Mouse (Mus musculus) intestine, embryonic 16.5 days (tissue): Measurements from ENCODE around the gene Lix1. TPM values are rescaled to one million over a fixed set of nuclear protein-coding genes. Genes with fewer than 3 reads are reported as not detected.

Experiments
- ATAC-seq: fragments of 200-750 bp; cut with Nextera tagmentation; 2 replicates; pipeline ENCODE4 v1.8.0; 2017; ENCODE audit warnings: moderate TSS enrichment, moderate library complexity
- H3K27ac ChIP-seq: fragments of 300-500 bp; sonication (generic); 2 replicates; pipeline ENCODE4 v1.5.1; 2014; ENCODE audit warnings: mild to moderate bottlenecking, low read length
- H3K27me3 ChIP-seq: fragments of 300-500 bp; sonication (generic); replicated peaks from 2 replicates; pipeline ENCODE4 v1.6.1; 2014; ENCODE audit warnings: low read length, control low read depth, mixed read lengths; ENCODE audit not compliant: control insufficient read depth, insufficient read depth
- H3K36me3 ChIP-seq: fragments of 300-500 bp; sonication (generic); 2 replicates; pipeline ENCODE4 v1.6.1; 2014; ENCODE audit warnings: low read length, control low read depth; ENCODE audit not compliant: control insufficient read depth, insufficient read depth
- H3K4me1 ChIP-seq: fragments of 300-500 bp; sonication (generic); 2 replicates; pipeline ENCODE4 v1.6.1; 2014; ENCODE audit warnings: low read length, control low read depth, mixed read lengths; ENCODE audit not compliant: control insufficient read depth, insufficient read depth
- H3K4me2 ChIP-seq: fragments of 300-500 bp; sonication (generic); 2 replicates; pipeline ENCODE4 v1.6.1; 2014; ENCODE audit warnings: low read depth, low read length, control low read depth
- H3K4me3 ChIP-seq: fragments of 300-500 bp; sonication (generic); 2 replicates; pipeline ENCODE4 v1.5.1; 2014; ENCODE audit warnings: mild to moderate bottlenecking, low read length
- H3K9ac ChIP-seq: fragments of 300-500 bp; sonication (generic); 2 replicates; pipeline ENCODE4 v1.6.1; 2014; ENCODE audit warnings: low read depth, low read length
- H3K9me3 ChIP-seq: fragments of 300-500 bp; sonication (generic); 2 replicates; pipeline ENCODE4 v1.6.1; 2016; ENCODE audit warnings: low read length, control low read depth; ENCODE audit not compliant: control insufficient read depth
- WGBS: fragments of 180-500 bp; shearing (Covaris S2); extraction: QIAGEN DNeasy Blood & Tissue Kit; methylation state at CpG from one replicate; pipeline ENCODE4 v1.1.7; 2014; 5-methylcytosine and 5-hydroxymethylcytosine counted together
- polyA plus RNA-seq: library from polyadenylated mRNA; unstranded; fragments of >200 nt; fragmentation: Nextera tagmentation; extraction: Ambion mirVana; gene quantifications from 2 replicates; pipeline ENCODE4 v1.2.1, GENCODE M21; 2015

Gene Lix1
- polyA plus RNA-seq, 1 experiment from 2014 or later: 4.0 TPM

DNA sequence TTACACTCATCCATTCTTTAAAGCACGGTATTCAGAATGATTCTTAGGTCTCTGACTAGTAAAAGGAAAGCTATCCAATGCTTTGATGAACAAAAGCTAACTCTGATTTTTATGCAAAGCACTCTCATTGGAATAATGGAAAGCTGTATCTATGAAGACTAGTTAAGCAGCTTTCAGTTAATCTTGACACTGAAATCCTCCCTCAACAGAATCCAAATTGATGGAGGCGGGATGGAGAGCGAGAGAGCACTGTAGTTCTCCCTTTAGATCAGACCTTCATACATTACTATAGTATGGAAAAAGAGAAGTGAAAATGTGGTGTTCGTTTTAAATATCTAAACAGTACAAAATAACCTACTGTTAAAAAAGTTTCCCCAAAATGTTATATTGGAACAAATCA, 31.2 kb downstream of the Lix1 start:
- no peaks in the 10 kb centered on the region for H3K27me3 ChIP-seq
- H3K4me1 ChIP-seq: no peaks in the 10 kb centered on the region
- no peak overlapping the region for H3K4me3 ChIP-seq
- H3K4me2 ChIP-seq: no peak overlapping the region
- no peaks in the 10 kb centered on the region for H3K36me3 ChIP-seq
- H3K27ac ChIP-seq: no peak overlapping the region
- H3K9me3 ChIP-seq: no peaks in the 10 kb centered on the region
- ATAC-seq: no peak
- 81% methylated on average over 4 of the region's 4 CpGs for WGBS
- H3K9ac ChIP-seq: no peak overlapping the region

DNA sequence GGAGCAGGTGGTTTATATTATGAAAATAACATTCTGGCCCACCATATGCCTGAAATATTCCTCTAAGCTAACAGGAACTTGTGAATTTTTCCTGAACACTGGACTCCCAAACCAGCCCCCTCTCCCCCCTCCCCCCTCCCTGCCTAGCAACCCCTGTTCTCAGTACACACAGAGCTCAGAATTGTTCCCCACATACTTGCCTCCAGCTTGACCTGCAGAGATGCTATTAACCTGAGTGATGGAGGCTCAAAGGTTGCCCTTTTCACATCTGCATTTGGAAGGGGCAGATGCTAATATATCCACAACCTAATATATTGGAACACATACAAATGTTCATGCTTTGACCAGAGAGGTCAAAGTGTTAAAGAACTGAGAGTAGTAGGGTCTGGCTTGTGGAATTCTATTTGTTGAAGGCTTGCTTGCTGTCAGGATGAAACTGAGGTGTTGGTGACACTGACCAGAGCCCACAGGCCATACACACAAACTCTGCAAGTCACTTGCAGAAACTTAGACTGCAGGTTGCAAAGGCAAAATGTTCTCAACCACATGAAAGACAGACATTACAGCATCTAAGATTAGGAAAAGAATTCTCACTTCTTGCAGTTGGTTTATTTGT, 36.2 kb downstream of the Lix1 start:
- Histone ChIP-seq H3K9ac (no peak overlapping the region), H3K27me3 (no peaks in the 10 kb centered on the region), H3K4me3 (no peak overlapping the region), H3K27ac (no peak overlapping the region), H3K4me2 (no peak overlapping the region), H3K4me1 (no peaks in the 10 kb centered on the region), H3K9me3 (no peaks in the 10 kb centered on the region), H3K36me3 (no peaks in the 10 kb centered on the region)
- ATAC-seq: no peak

DNA sequence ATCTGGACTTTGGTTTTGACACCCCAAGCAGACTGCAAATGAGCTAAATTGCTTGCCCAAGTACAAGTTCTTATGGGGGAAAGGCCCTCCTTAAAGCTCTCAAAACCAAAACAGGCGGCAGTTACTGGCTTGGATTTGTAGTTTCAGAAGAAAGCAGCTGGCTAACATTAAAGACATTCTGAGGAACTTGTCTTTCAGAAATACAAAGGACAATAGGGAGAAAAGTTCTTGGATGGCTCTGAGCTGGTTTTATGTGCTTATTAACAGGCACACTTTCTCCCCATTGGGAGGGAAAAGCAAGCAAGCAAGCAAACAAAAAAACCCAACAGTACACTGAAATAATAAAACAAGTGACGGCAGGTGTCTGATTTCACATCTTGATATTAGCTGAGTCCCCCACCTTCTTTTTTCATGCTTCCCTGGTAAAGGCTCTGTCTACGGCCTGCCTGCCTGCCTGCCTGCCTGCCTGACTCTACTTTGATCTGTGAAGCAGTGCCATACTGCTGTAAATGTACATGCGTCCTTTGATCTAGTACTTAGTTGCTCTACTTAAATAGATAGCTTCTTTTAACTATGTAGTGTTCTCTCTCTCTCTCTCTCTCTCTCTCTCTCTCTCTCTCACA, 39.5 kb downstream of the Lix1 start:
- Histone ChIP-seq H3K27ac (no peak overlapping the region), H3K4me1 (no peaks in the 10 kb centered on the region), H3K36me3 (no peaks in the 10 kb centered on the region), H3K9me3 (no peaks in the 10 kb centered on the region), H3K9ac (no peak overlapping the region), H3K27me3 (no peaks in the 10 kb centered on the region), H3K4me2 (no peak overlapping the region), H3K4me3 (no peak overlapping the region)
- 60% methylated on average over 4 of the region's 4 CpGs for WGBS
- ATAC-seq: no peak

DNA sequence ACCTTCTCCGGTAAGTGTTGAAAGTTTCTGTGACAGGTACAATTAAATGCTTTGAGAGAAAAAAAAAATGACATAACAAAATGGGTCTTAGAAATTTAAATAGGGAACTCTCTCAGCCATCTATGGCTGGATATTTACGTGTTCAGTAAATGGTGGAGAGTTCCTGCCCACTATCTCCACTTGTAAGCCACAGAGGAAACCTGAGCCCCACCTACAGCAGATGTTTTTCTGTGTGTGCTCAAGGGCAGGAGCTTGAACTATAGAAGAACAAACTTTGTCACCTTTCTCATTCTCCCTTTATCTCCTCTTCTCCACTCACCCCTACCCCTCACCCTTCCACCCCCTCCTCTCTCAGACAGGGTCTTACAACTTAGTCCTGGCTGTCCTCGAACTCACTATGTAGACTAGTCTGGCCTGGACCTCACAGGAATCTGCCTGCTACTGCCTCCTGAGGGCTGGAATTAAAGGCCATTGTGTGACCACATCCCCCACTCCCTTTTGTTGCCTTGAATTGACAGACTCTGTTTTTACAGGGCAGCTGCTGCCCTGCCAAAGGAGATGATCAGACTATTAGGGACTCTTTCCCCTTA, 41.9 kb downstream of the Lix1 start:
- Histone ChIP-seq H3K4me2 (no peak overlapping the region), H3K4me1 (peaks cover 5% of the 10 kb centered on the region; the same call in 1 of the 2 replicates), H3K4me3 (no peak overlapping the region), H3K27me3 (no peaks in the 10 kb centered on the region), H3K9ac (no peak overlapping the region), H3K9me3 (no peaks in the 10 kb centered on the region), H3K36me3 (no peaks in the 10 kb centered on the region), H3K27ac (no peak overlapping the region)
- 72% methylated on average over 3 of the region's 3 CpGs for WGBS
- no peak for ATAC-seq

DNA sequence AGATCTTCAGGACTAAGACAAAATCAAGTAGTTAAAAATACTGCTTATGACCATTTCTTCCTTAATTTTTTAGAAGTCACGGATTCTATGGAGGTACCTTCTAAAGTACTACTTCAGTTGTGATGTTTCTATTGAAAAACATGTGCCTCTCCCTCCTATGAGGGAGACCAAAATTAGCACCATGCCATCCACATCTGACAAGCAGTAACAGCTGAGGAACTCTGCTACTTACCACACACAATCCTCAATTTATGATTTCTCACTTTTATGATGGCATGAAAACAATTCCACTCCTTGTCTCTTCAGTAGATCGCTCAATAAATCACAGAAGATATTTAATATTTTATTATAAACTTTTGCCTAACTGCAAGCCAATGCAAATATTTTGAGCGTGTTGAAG, 44.2 kb downstream of the Lix1 start:
- Histone ChIP-seq H3K36me3 (no peaks in the 10 kb centered on the region), H3K4me3 (no peak overlapping the region), H3K4me1 (peaks cover 5% of the 10 kb centered on the region; the same call in 1 of the 2 replicates), H3K9me3 (no peaks in the 10 kb centered on the region), H3K27ac (no peak overlapping the region), H3K4me2 (no peak overlapping the region), H3K9ac (no peak overlapping the region), H3K27me3 (no peaks in the 10 kb centered on the region)
- 90% methylated on average over 3 of the region's 3 CpGs for WGBS
- ATAC-seq: no peak

DNA sequence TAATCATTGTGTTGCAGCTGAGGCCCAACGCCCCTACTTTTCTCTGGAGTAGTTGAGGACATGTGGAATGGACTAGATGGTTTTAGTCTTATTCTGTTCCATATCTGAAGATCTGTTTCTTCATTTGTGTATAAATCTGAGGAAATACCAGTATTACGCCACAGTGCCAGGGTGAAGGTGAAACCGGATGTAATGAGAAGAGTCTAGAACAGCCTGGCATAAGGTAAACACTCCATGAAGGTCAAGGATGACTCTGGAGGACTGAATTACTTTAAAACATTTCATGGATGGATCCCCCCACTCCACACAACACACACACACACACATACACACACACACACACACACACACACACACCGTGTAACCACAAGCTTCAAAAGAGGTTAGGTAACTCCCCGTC, 45.3 kb downstream of the Lix1 start:
- H3K27me3 ChIP-seq: no peaks in the 10 kb centered on the region
- H3K9ac ChIP-seq: no peak overlapping the region
- H3K36me3 ChIP-seq: no peaks in the 10 kb centered on the region
- no peak overlapping the region for H3K4me3 ChIP-seq
- no peak overlapping the region for H3K27ac ChIP-seq
- H3K9me3 ChIP-seq: no peaks in the 10 kb centered on the region
- H3K4me2 ChIP-seq: no peak overlapping the region
- no peak for ATAC-seq
- 66% methylated on average over 5 of the region's 5 CpGs for WGBS
- peaks cover 5% of the 10 kb centered on the region; the same call in 1 of the 2 replicates for H3K4me1 ChIP-seq

DNA sequence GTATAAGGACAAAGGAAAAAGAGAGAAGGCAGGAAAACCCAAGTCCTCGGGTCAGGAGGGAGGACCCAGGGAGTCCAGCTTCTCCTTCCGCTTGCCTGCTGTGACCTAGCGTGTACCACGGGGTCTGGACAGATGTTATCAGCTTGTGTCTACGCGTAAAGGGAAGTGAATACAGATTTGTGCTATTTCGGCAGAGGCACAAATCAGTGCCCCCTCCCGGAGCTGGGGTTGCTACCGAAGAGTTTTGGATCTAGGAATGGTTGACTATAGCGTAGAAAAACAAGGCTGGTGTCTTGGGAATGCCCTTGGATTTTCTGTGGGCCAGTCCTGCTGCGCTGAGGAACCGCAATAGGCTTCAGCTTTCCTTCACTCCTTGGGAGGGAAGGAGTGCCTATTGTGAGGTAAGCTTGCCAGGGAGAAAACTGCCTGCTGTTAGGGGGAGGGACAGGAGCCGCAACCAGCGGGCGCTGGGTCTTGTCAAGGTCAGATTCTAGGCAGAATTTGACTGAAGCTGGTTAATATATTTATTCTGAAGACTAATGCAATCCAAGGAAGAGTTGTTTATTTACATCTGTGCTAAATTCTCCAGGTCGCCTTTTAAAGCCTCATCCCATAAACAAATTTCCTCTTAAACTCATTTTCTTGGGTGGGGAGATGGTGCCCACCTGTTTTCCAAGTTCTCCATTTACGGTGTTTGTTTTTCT, 46.4 kb downstream of the Lix1 start:
- Histone ChIP-seq H3K4me2 (peak overlapping the region; percentile 62), H3K9ac (peak overlapping the region; percentile 48), H3K4me1 (peaks cover 5% of the 10 kb centered on the region; the same call in 1 of the 2 replicates), H3K27me3 (no peaks in the 10 kb centered on the region), H3K27ac (no peak overlapping the region), H3K9me3 (no peaks in the 10 kb centered on the region), H3K36me3 (no peaks in the 10 kb centered on the region), H3K4me3 (peak overlapping the region; percentile 45)
- 4% methylated on average over 17 of the region's 17 CpGs for WGBS
- ATAC-seq: peak; percentile 92

DNA sequence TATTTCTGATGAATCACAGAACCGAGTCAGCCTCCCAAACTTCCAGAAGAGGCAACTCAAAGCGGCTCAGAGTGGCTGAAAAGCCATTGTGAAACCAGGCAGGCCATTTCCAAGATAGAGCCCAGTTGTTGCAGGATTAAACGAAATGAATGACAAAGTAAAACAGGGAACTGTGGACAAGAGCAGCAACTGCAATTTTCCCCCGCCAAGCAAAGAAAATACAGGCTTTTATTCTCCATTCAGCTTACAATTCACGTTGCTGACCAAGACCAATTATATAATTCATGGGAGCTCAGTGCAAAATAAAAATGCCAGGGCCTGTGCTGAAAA, 46.9 kb downstream of the Lix1 start:
- Histone ChIP-seq H3K4me3 (no peak overlapping the region), H3K9me3 (no peaks in the 10 kb centered on the region), H3K4me1 (peaks cover 5% of the 10 kb centered on the region; the same call in 1 of the 2 replicates), H3K4me2 (peak overlapping the region; percentile 62), H3K36me3 (no peaks in the 10 kb centered on the region), H3K9ac (peak overlapping the region; percentile 48; the same call in 1 of the 2 replicates), H3K27ac (no peak overlapping the region), H3K27me3 (no peaks in the 10 kb centered on the region)
- WGBS: 15% methylated on average over 5 of the region's 5 CpGs
- no peak for ATAC-seq

DNA sequence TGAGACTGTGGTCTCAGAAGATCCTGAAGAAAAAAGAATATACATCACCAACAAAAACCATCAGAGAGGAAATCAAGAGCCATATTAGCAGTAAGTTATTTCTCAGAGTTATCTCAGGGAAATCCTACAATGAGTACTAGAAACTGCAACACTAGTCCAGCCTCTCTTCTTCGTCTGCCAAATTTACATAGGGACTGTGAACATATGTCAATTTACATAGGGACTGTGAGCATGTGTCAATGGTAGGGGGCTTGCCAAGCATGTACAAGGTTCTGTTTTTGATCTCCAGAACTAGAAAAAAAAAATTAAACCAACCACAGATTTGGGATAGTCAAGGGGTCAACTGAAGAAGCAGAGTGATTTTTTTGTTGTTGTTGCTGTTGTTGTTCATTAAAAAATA, 48.6 kb downstream of the Lix1 start:
- H3K9me3 ChIP-seq: no peaks in the 10 kb centered on the region
- ATAC-seq: no peak
- no peaks in the 10 kb centered on the region for H3K27me3 ChIP-seq
- H3K4me3 ChIP-seq: no peak overlapping the region
- H3K27ac ChIP-seq: no peak overlapping the region
- H3K36me3 ChIP-seq: no peaks in the 10 kb centered on the region
- peaks cover 5% of the 10 kb centered on the region; the same call in 1 of the 2 replicates for H3K4me1 ChIP-seq
- H3K4me2 ChIP-seq: no peak overlapping the region
- no peak overlapping the region for H3K9ac ChIP-seq
- 89% methylated on average over 1 of the region's 1 CpGs for WGBS
